Mouse (Mus musculus): ENCODE results near the gene Chuk. TPM values are rescaled to one million over a fixed set of nuclear protein-coding genes. Genes with fewer than 3 reads are reported as not detected.

Gene Chuk
- polyA plus RNA-seq, 2 experiments from 2014 or later: 43.5 to 46.8 TPM

DNA sequence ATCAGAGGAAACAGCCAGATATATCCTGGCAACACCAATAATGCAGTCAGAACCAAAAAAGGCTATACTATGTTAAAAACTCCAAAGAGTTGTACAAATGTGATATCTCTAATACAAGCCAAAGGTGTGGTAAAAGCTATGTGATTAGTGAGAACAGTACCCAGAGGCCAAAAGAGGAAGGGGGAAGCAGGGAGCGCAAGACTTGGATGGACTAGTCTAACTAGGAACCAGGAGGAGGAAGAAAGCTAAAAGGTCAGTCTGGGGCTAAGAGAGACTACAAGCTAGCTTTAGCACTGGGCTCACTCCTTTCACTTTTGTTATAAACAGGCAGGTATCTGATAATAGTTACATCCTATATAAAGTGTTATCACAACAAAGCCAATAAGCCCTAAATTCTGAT lies 2.9 kb downstream of the Chuk start:
- no peak for ATAC-seq

DNA sequence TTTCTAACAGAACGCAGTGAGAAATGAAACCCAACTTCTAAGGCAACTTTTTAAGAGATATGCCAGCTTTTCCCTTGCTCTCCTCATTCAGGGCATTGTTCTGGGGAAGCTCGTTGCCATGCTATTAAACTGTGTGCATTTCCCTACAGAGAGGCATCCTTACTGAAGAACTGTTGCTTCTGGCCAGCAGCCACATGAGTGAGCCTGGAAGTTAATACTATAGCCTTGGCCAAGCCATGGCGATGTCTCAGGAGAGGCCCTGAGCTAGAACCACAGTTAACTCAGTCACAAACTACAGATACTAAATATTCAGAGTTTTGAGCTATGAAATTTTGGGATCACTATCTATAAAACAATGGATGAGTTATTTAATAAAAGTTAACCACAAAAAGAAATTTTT lies 4.3 kb downstream of the Chuk start:
- ATAC-seq: no peak

DNA sequence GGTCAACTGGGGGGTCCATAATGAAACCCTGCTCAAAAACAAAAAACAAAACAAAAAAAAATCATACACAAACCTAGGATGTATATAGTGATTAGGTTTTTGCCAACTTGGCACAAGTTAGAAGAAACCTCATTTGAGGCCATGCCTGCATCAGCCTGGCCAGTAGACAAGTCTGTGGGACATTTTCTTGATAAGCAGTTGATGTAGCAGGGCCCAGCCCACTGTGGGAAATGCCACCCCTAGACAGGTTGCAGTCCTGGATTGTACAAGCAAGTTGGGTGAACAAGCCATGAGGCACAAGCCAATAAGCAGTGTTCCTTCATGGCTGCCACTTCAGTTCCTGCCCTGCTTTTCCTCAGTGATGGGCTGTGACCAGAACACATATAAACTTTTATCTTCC lies 6.4 kb downstream of the Chuk start:
- no peak for ATAC-seq

DNA sequence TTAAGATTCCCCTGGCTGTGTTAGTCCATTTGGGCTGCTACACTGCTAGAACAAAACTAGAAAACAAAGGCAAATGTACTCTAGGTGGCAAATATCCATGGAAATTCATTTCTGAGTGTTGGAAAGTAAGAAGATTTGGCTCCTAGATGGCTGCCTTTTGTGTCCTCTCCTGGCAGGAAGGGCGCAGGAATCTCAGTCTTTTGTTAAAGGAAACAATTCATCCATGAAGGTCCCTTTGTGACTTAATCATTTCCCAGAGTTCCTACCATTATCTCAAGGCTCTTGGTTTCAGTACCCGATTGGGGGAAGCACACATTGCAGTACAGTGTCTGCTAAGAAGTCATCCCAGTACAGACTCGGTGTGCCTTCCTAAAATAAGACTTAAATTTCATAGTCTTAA lies 21.0 kb downstream of the Chuk start:
- no peak for ATAC-seq

DNA sequence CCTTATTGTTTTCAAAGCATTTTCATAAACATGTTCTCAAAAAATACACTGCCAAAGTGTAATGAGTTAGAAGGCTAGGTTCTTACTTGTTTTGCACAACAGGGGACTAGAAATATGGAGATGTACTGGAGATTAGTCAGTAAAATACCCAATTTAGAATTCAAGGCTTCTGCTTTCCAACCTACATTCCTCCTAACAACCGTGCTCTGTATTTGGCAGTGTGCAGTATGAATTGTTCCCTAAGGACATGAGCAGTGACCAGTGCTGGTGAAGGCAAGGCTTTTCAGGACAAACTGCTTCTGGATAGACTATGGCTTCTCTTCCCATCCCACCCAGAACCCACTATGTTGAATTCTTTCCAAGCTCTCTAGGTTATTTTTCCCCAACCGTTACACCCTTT lies 26.4 kb downstream of the Chuk start:
- ATAC-seq: no peak

DNA sequence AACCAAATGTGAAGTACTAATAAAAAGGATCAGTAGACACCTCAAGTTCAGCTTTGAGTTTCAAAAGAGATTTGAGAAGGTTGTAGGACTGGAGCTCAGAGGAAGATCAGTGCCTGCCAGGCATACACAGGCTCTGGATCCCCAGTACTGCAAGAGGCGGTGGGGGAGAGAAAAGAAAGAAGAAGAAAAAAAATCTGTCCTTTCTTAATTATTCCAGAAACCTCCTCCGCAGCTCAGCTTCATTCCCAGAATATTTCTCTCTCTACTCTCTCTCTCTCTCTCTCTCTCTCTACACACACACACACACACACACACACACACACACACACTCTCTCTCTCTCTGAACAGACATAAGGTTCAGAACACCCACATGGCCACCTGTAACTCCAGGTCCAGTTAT lies 27.3 kb downstream of the Chuk start:
- no peak for ATAC-seq

DNA sequence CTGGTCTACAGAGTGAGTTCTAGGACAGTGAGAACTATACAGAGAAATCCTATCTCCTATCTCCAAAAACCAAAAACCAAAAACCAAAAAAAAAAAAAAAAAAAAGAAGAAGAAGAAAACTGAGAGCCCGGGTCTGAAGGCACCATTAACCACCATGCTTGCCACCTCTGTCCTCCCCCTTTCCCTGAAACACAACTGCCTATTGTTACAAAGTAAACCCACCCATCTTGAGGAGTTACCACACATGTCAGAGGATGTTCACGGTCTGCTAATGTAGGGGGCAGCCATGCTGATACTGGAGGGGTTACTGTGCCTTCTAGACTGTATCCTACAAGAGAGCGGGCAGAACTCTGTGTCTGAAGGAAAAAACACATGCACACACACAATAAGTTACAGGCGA lies 30.3 kb downstream of the Chuk start:
- ATAC-seq: no peak

DNA sequence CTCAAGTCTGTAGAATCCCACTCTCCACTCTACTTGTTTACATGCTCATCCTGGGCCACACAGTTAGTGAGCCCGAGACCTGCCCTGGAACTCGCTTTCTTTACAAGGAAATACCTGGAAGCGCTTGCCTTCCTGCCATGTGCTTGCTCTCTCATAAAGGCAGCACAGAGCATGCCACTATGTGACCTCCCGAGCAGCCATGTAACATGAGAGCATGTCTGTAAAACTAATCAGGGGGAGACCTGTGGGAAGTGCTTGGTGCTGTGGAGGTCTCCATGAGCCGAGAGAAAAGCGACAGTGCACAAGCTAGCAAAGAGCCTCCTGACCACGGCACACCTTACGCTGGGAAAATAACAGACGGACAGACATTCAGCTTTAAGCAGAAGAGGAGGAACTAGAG lies 30.8 kb downstream of the Chuk start:
- no peak for ATAC-seq

DNA sequence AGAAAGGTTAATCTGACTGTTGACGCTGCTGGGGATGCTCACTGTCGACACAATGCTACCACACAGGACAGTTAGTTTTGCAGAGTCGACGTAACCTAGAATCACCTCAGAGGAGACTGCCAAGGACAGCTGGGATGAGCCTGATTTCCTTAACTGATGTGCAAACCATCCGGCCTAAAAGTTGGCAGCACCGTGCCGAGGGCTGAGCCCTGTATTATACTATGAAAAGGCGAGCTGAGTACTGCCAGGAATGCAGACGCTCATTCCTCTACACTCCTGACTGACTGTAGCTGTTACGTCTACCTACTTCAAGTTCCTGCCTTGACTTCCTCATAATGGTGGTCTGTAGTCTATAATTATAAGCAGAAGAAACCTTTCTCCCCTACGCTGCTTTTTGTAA lies 32.3 kb downstream of the Chuk start:
- no peak for ATAC-seq

DNA sequence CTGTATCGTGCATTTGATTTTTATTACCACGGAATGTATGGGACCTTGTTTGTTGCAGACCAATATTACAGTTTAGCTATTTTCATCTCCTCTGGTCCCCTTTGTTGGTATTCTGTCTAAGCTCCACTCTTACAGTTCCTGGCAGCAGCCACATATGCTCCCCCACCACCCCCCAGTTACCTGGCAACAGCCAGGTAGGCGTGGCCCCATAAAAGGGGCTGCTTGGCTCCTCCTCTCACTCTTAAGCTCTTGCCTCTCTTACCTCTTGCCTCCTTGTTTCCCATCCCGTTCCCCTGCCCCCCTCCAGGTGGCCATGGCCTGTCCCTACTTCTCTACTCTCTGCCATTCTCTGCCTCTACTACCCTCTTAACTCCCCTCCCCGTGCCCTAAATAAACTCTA lies 36.1 kb downstream of the Chuk start:
- ATAC-seq: no peak

DNA sequence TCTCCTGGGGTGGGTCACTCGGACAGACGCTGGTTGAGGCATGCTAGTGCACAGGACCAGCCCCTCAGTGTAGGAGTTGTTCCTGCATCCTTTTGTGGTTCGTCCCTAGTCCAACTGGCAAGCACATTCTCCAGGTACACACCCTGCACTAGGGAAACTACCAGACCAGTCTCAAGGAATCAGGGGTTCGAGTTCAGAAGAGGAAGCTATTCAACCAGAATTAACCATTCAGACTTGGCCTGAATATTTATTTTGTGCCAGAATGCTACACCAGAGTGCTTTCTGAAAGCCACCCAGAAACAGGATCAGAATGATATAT lies 37.4 kb downstream of the Chuk start:
- no peak for ATAC-seq

DNA sequence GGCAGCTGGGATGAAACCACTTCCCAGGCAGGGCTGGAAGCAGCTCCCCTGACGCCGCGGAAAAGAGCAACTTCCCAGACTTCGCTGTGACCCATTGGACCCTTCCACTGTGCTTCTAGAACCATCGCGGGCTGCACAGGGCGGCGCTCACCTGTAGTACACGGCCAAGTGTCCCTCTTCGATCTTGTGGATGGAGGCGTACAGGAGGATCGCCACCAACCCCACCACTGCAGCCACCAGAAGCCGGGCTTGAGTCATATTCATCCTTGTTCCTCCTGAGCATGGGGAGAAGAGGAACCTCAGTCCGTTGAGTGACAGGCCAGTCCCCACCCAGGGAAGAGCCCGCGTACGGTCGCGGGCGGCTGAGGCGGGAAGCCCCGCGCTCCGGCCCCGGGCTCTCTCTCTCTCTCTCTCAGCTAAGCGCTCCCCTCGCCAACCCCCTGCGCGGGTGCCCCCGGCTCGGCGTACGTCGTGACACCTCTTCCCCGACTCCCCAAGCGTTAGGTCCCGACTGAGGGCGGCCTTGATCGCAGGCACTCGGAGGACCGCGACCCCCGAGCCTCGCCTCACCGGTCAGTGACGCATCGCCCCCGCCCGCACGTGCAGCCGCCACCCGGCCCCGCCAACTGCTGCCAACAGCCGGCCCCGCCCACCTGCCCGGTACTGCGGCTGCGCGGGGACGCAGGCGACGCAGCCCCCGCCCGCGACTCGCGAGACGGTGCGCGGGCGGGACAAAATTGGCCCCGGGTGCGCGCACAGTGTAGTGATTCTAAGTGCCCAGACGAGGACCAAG lies 38.0 kb downstream of the Chuk start, which contains the start of gene Erlin1:
Gene Erlin1 (minus strand): TSS at position 665 of the 793 bp plus-strand sequence.
- peak; percentile 85 for ATAC-seq

DNA sequence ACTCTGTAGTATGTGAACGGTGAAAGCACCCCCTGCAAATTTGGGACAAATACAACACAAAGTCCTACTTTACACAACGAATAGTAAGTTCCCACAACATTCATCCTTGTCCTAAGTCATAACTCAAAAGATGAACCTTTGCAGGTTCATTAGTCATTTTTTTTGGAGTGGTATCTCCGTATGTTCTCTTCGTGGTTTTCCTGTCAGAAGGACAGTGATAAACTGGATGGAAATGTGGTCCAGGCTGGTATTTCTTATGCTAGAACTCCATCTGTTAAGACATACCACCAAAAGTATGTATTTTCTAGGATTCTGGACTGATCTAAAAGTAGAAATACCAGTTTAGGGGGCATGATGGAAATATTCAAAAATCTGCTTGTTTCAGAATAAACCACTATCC lies 39.0 kb downstream of the Chuk start:
- no peak for ATAC-seq

DNA sequence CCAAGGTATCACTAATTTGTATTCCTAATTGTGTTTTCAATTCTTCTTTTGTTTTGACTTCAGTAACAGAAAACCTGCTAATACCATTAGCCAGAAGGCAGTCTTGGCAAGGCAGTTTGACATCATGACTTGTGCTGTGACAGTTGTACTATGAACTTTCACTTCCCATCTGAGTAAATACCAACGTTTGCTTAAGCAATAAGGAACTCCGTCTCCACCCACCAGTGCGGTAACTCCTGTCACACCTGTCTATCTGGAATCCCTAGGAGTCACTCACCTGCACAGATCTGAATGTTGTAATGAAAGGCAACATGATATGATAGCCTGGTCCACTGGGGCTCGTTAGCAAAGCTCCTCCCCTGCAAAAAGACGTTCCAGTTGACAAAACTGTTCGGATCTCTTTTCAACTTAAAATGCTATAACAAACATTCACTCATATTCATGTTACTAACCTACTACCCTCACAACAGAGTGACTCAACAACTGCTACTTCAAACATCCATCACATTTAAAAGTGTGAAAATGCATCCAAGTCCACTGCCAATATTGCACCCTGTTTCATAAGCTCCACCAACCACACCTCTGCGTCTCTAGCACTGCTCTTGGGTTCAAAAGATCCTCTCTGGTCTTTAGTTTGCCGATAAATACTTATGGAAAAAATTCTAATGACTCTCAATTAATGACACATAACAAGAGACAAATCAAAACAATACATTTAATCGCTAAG lies 39.8 kb downstream of the Chuk start:
- no peak for ATAC-seq

DNA sequence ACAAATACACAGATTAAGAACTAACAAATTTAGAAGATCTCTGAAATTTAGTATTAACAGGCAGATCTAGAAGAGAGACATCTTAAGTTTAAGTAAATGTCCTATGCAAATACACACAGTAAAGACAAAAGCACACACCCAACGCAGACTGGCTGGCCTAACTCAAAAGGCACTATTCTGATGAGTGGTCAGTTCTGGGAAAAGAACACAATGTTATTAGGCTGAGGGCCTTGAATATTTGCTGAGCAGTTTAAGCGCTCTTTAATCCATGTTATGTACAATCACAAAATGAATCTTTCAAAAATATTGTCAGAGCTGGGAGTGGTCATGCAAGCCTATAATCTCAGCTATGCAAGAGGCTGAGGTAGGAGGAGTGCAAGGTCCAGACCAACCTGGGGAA lies 42.5 kb downstream of the Chuk start:
- ATAC-seq: no peak

DNA sequence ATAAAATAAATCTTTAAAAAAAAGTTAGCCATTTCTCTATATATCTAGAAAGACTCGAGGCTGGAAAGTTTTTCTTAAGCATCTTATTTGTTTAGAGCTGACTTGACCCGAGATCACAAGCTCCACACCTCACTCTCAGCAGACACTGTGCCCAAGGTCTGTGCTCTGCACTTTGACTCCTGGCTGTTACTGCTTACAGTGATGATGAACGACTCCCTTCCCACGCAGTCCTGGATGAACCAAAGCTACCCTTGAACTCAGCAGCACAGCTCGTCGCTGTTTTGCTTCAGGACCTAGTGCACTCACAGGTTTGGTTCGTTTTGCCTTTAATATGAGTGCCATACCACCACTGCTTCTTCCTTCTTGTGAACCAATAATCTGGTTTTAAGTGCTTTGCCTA lies 43.5 kb downstream of the Chuk start:
- ATAC-seq: no peak

DNA sequence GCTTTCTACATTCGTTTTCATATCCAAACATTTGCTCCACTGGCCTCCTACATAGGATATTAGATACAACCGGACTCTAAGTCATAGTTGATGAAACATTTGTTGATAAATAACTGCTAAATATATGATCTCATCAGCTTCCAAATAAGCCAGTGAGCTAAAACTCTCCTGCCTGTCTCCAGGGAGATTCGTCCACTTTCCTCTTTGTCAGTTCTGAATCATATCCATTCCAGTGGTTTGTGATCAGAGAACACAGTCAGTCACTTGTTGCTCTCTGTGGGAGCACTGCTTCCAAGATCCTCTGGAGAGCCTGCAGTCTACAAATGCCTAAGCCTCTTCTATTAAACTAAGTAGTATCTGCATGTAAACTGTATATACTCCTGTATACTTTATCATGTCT lies 47.1 kb downstream of the Chuk start:
- ATAC-seq: no peak

DNA sequence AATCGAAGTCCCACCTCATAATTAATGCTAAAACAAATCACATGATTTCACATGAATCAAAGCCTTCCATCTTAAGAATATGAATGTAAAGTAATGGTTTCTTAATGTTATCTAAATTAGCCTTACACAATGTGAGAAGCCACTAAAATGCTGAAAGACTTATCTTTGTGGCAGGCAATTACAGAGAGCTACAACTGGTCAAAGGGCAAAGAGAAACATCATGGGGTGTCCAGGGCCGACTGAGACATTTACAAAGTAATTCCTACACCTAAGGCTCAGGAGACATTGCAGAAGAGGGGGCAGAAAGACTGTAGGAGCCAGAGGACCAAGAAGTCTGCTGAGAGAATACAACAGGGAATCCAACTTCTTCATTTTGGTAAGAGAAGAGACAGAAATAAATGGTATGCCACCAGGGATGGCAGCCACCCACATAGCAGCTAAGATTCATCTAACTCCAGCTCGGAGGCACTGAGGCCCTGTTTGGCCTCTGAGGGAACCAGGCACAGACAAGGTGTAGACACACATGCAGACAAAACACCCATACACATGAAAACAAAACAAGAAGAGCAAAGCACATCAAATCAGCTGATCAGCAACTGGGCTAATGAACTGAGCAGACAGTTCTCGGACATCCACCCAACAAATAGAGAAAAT lies 52.0 kb downstream of the Chuk start:
- no peak for ATAC-seq

DNA sequence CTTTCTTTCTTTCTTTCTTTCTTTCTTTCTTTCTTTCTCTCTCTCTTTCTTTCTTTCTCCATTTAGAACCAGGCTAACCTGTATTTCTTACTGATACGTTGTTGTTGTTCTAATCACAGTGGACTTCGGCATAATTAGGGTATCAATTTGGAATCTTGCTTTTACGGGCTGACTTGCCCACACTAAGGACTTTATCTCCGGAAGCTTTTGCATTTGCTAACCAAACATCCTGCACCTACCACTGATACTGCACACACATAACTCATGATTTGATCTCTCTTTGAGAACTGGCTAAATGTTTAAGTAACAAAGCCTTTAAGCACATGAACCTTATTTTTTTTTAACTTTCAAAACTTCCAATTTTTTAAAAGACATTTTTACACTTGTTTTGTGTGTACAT lies 56.9 kb downstream of the Chuk start:
- ATAC-seq: no peak

DNA sequence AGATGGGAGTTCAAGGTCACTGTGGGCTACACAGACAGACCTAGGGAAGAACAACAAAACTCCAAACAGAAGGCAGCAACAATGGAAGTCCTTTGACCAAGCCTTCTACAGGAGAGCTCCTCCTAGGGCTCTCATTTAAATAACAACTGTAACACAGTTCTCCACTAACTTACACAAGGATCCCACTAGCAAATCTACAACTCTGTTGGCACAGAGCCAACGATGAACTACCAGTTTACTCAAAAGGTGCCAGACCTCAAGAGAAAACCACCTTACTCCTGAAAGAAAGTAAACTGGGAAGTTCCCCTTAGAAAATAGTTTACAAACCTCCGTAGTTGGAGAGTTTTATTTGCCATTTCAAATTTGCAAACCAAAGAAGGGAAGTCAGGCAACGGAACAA lies 58.0 kb downstream of the Chuk start:
- ATAC-seq: no peak

DNA sequence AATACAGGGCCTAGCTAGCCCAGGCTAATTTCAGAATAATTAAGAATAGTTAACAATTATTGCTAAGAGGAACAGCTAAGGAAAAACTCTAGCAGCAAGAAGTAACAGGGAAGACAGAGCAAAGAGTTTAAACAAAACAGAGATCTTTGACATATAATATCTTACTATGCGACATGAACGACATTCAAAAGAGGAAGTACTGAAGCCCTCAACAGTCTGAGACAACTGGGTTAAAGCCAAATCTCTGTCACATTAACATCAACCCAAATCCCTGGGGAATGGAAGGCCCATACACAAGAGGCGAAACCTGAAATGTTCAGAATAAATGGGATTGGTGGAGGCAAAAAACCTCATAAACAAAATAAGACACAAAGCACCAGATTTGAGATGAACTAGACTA lies 61.4 kb downstream of the Chuk start:
- ATAC-seq: no peak

DNA sequence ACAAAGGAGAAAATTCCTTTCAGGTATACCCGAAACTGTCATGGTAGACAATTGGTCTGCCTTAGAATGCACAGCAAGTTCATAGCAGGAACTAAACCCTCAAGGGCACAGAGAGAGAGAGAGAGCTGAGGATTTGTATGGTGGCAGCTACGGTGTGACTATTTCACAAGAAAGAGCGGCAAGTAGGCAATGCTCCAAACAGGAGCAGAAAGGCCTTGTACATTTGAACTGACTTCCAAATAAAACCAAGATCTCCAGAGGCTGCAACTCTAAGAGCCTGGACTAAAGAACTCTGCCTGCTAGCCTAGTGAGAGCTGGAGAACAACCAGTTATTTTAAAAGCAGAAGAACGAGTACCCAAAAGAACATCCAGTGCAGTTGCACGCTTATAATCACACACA lies 65.2 kb downstream of the Chuk start:
- no peak for ATAC-seq

DNA sequence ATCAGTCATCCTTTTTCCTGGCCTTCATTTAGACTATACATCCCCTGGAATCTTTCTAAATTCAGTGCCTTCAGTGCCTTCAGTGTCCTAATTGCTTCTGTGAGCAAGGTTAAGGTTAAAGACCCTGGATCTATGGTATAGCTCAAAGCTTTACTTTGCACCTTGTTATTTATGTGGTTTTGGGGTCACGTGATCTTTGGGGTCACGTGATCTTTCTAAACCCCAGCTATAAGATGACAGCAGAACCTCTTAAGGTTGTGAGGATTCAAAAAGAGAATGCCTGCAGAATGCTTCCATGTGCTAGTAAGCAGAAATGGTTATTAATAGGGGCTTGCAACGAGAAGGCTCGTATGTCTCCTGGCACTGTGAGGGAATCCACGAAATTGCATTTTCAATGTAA lies 73.9 kb downstream of the Chuk start:
- ATAC-seq: no peak

All from CD4-positive, CD25-positive, alpha-beta regulatory T cell, adult 4 months (primary cell).